Comparison of ENCODE assay signal across 16 mouse cellular contexts in the genomic region with DNA sequence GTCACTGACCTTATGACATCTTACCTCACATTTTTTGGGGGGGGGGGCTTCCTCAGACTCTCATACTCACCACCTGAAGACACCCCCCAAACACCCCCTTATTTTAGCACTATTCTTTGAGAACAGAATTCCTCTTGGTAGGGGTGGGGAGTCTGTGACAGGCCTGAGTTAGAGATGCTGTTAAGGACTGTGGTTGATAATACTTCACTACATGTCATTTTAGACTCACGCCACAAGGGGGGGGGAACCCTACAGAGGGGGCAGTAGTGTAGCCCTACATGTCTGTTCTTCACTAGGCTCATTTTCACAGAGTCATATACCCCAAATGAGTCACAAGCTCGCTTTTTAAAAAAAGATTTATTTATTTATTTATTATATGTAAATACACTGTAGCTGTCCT. TPM values are rescaled to one million over a fixed set of nuclear protein-coding genes. Genes with fewer than 3 reads are reported as not detected.
DNase-seq lines count a peak whose midpoint lies in the region; ATAC-seq and TF ChIP-seq lines count a peak whose summit lies in the region.
"Had no signal": no experiment of that assay in that cellular context is flagged by ENCODE, and none has a peak within 500 bp of the region (broad histone marks: within the 10 kb centered on the region; RNA-seq: fewer than 3 reads in every experiment).

No protein-coding gene starts in this region.

- TF ChIP-seq CTCF in heart, adult 2 months (IDR thresholded peaks at IDR 0.05): peak; percentile 40
- TF ChIP-seq CTCF in lung, adult 2 months (IDR thresholded peaks at IDR 0.05; ENCODE audit: insufficient read depth, low read length): 0 out of 2 replicates have a peak, but pooled peaks have one; percentile 3

- no peak overlapping the region for H3K9ac ChIP-seq in heart, adult 2 months (ENCODE audit: low read depth, low read length)
- no peak overlapping the region for H3K9ac ChIP-seq in forebrain, embryonic 16.5 days (replicated peaks; ENCODE audit: low read depth, low read length)
- H3K9ac ChIP-seq: forebrain, embryonic 12.5 days; kidney, embryonic 15.5 days had no signal

- H3K27ac ChIP-seq in heart, adult 2 months: no peak overlapping the region
- H3K27ac ChIP-seq in forebrain, embryonic 16.5 days (ENCODE audit: low read length): no peak overlapping the region
- H3K27ac ChIP-seq: forebrain, embryonic 12.5 days; kidney, embryonic 15.5 days; macrophage had no signal

- no peak for DNase-seq in heart, adult 2 months
- DNase-seq in heart, postnatal 4 days: no peak
- DNase-seq in lung, adult 2 months: no peak
- no peak for DNase-seq in lung, postnatal 36 days
- DNase-seq in 416B (ENCODE audit: low read depth): peak; percentile 8
- DNase-seq in R1 (ENCODE audit: low read depth, low spot score): peak; percentile 45
- DNase-seq: cerebellum, adult 11 months; layer of hippocampus, adult 9-11 months had no signal

- H3K9me3 ChIP-seq in forebrain, embryonic 16.5 days (ENCODE audit: control insufficient read depth, low read length): no peaks in the 10 kb centered on the region
- H3K9me3 ChIP-seq: kidney, embryonic 15.5 days had no signal

- ATAC-seq in inflammation-experienced regulatory T-cells, adult 6 months: no peak
- no peak for ATAC-seq in forebrain, embryonic 16.5 days
- ATAC-seq: hindbrain, embryonic 16.5 days; midbrain, embryonic 16.5 days had no signal

- no peak for TF ChIP-seq EP300 in heart, adult 2 months (IDR thresholded peaks at IDR 0.05; ENCODE audit: insufficient read depth, low read depth, low read length)

- no peaks in the 10 kb centered on the region; the same call in 1 of the 2 replicates for H3K79me2 ChIP-seq in heart, adult 2 months (replicated peaks; ENCODE audit: control insufficient read depth, insufficient read depth, low read length)

- intact Hi-C loops in heart, adult 2 months (cut with DNase I): loop anchor here (2.0 to 5.0 kb wide), 2 partner anchors 238 to 254 kb away; no protein-coding TSS in a partner anchor

- H3K4me3 ChIP-seq in heart, adult 2 months: no peak overlapping the region
- H3K4me3 ChIP-seq in lung, adult 2 months (replicated peaks; ENCODE audit: extremely low read depth, low read depth, low read length): no peak overlapping the region
- no peak overlapping the region for H3K4me3 ChIP-seq in forebrain, embryonic 16.5 days (replicated peaks; ENCODE audit: low read length)
- H3K4me3 ChIP-seq: forebrain, embryonic 12.5 days; kidney, embryonic 15.5 days had no signal

- no peak overlapping the region for H3K4me2 ChIP-seq in forebrain, embryonic 16.5 days (ENCODE audit: low read length)
- H3K4me2 ChIP-seq: forebrain, embryonic 12.5 days; kidney, embryonic 15.5 days; liver, embryonic 11.5 days had no signal

- H3K4me1 ChIP-seq in heart, adult 2 months (ENCODE audit: control insufficient read depth, insufficient read depth, low read length): peaks cover 3% of the 10 kb centered on the region
- H3K4me1 ChIP-seq in lung, adult 2 months (ENCODE audit: control insufficient read depth, insufficient read depth, low read length): no peaks in the 10 kb centered on the region
- H3K4me1 ChIP-seq in forebrain, embryonic 16.5 days (replicated peaks; ENCODE audit: control insufficient read depth, insufficient read depth, low read length): peaks cover 22% of the 10 kb centered on the region

- peaks cover 6% of the 10 kb centered on the region for H3K27me3 ChIP-seq in heart, adult 2 months (ENCODE audit: control insufficient read depth, insufficient read depth, low read length)
- H3K27me3 ChIP-seq in forebrain, embryonic 16.5 days (replicated peaks; ENCODE audit: control insufficient read depth, insufficient read depth, low read length): peaks cover 42% of the 10 kb centered on the region

- 72% methylated on average over 2 of the region's 2 CpGs for whole genome bisulfite sequencing in heart, adult 2 months
- 50% methylated on average over 2 of the region's 2 CpGs for WGBS in lung, adult 2 months
- WGBS in forebrain, embryonic 16.5 days: 79% methylated on average over 2 of the region's 2 CpGs

- no peak for TF ChIP-seq POLR2A in heart, adult 2 months (IDR thresholded peaks at IDR 0.05; ENCODE audit: insufficient read depth, low read depth, low read length)
- TF ChIP-seq POLR2A in lung, adult 2 months (IDR thresholded peaks at IDR 0.05; ENCODE audit: borderline replicate concordance, extremely low read depth, low read depth, low read length): no peak

- no peaks in the 10 kb centered on the region for H3K36me3 ChIP-seq in heart, adult 2 months (ENCODE audit: control insufficient read depth, insufficient read depth, low read length)
- H3K36me3 ChIP-seq in forebrain, embryonic 16.5 days (ENCODE audit: control insufficient read depth, insufficient read depth): no peaks in the 10 kb centered on the region
- H3K36me3 ChIP-seq: forebrain, embryonic 12.5 days; kidney, embryonic 15.5 days had no signal

RNA-seq across cellular contexts. Expression of gene Bmp6, which starts 1.7 kb away (rescaled TPM):
- total RNA-seq in heart, adult 2 months (2021): 10 to 100 TPM; 23.0 to 28.8 TPM
- polyA plus RNA-seq in heart, adult 2 months (2012; rRNA removed): 19.3 and 30.3 TPM in 2 replicates
- 10 to 100 TPM; 20.7 TPM for total RNA-seq in heart, postnatal 4 days (2021)
- 193 and 202 TPM in 2 replicates for polyA plus RNA-seq in lung, adult 2 months (2012; rRNA removed)
- polyA plus RNA-seq in inflammation-experienced regulatory T-cells, adult 6 months (2017; shearing (Covaris generic)): not detected
- 1.4 and 2.2 TPM in 2 replicates for polyA plus RNA-seq in forebrain, embryonic 16.5 days (2015; fragmentation: Nextera tagmentation; extraction: Ambion mirVana)
- polyA plus RNA-seq: macrophage had no signal

Comparison
In these comparisons a context has a peak if more than half of its experiments do, and no peak if none do; other contexts are left out.
1. DNase-seq: peak in 416B (single experiment) and R1 (single experiment); none in heart, adult 2 months (0 of 2), heart, postnatal 4 days (single experiment), lung, adult 2 months (single experiment) and lung, postnatal 36 days (single experiment).